Mouse (Mus musculus): Measurements from ENCODE around the gene Trim63. TPM values are rescaled to one million over a fixed set of nuclear protein-coding genes. Genes with fewer than 3 reads are reported as not detected.
A peak's percentile ranks its signal among the peaks of the same experiment; 100 is the strongest.
"Not testable (repeated sequence)": the region's sequence is repeated elsewhere in the genome, so short reads cannot be mapped to it uniquely, and the experiment has no call there.

Trim63 gene
- 0.41 and 0.56 TPM in 2 replicates for polyA plus RNA-seq (2015; fragmentation: Nextera tagmentation; extraction: Ambion mirVana)

DNA sequence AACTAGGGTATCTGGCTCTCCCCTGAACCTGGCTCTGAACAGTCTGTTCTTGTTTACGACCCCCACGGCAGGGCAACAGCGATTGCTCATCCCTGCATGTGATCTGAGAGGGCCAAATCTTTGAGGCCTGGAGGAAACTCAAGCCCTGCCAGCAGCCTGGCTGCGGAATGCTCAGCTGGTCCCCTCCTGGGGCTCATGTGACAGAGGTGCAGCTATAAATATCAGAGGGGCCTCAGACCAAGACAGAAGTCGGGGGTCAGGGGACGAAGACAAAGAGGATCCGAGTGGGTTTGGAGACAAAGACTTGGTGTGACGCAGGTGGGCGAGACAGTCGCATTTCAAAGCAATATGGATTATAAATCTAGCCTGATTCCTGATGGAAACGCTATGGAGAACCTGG is at the start of gene Trim63:
Trim63 (plus strand) TSS at position 245 of the 400 bp plus-strand sequence.
- Histone ChIP-seq H3K4me2 (no peak within 1 kb of the TSS), H3K27ac (replicated peaks) (no peak within 1 kb of the TSS), H3K4me3 (no peak within 1 kb of the TSS), H3K36me3 (no peaks in the 10 kb centered on the region), H3K9ac (no peak within 1 kb of the TSS), H3K9me3 (no peaks in the 10 kb centered on the region), H3K27me3 (no peaks in the 10 kb centered on the region), H3K4me1 (replicated peaks) (no peaks in the 10 kb centered on the region)
- no peak for ATAC-seq (ENCODE audit: low FRiP score, low read depth)
- WGBS, result 30% methylated on average over 11 of the region's 11 CpGs

DNA sequence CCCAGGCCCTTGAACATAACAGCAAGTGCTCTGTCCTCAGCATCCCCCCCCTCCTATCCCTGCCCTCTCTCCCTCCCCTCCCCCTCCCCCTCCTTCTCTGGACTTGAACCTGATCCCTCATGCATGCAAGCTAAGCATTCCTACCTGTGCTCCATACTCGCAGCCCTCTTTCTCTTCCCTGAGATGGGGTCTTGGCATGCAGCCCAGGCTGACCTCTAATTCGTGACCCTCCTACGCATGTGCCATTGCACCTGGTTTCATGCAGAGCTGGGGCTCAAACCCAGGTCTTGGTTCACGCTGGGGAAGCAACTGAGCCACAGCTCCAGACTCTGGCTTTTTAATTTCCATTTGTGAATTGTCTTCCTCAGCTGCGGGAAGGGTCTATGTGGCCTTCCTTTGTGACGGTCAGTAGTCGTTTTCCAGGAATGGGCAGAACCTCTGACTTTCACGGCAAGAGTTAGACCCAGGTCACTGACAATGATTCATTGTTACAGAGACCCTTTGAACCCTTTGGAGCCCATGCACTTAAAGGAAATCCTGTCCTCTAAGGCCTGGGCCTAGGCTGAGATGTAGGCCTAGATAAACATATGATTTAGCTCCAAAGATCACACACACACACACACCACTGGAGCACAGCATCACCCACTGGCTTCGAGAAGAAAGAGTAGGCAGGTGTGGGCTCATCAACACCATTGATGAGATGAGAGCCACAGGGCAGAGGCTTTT is 48.9 kb upstream of the Trim63 start:
- no peak for ATAC-seq (ENCODE audit: low FRiP score, low read depth)
- Histone ChIP-seq H3K4me2 (no peak overlapping the region), H3K27ac (replicated peaks) (no peak overlapping the region), H3K36me3 (no peaks in the 10 kb centered on the region), H3K9me3 (no peaks in the 10 kb centered on the region), H3K27me3 (no peaks in the 10 kb centered on the region), H3K4me1 (replicated peaks) (no peaks in the 10 kb centered on the region), H3K9ac (no peak overlapping the region), H3K4me3 (no peak overlapping the region)
- 67% methylated on average over 9 of the region's 9 CpGs for WGBS

- Histone ChIP-seq H3K9me3 (no peaks in the 10 kb centered on the region), H3K36me3 (no peaks in the 10 kb centered on the region), H3K4me1 (replicated peaks) (no peaks in the 10 kb centered on the region), H3K27me3 (no peaks in the 10 kb centered on the region), H3K4me2 (no peak overlapping the region), H3K9ac (no peak overlapping the region), H3K27ac (replicated peaks) (no peak overlapping the region), H3K4me3 (no peak overlapping the region)
- ATAC-seq (ENCODE audit: low FRiP score, low read depth), result no peak
- WGBS, result 87% methylated on average over 19 of the region's 19 CpGs
Observed at GRCm38 (mm10) chr4:134268102-134268655, 46.7 kb upstream of the Trim63 start.

DNA sequence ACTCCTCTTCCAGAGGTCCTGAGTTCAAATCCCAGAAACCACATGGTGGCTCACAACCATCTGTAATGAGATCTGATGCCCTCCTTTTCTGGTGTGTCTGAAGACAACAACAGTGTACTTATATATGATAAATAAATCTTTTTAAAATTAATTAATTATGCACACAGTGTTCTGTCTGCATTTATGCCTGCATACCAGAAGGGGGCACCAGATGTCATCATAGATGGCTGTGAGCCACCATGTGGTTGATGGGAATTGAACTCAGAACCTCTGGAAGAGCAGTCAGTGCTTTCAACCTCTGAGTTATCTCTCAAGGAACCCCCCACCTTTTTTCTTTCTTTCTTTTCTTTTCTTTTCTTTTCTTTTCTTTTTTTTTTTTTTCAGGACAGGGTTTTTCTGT is 45.3 kb upstream of the Trim63 start:
- H3K4me3 ChIP-seq; H3K9me3 ChIP-seq; H3K36me3 ChIP-seq; H3K4me1 ChIP-seq (replicated peaks); H3K27me3 ChIP-seq; H3K9ac ChIP-seq; H3K27ac ChIP-seq (replicated peaks); ATAC-seq (ENCODE audit: low FRiP score, low read depth); H3K4me2 ChIP-seq: not testable (repeated sequence)

- H3K27me3 ChIP-seq, result no peaks in the 10 kb centered on the region
- no peak for ATAC-seq (ENCODE audit: low FRiP score, low read depth)
- H3K9me3 ChIP-seq, result no peaks in the 10 kb centered on the region
- H3K4me2 ChIP-seq, result no peak overlapping the region
- no peak overlapping the region for H3K9ac ChIP-seq
- H3K4me1 ChIP-seq (replicated peaks), result no peaks in the 10 kb centered on the region
- H3K27ac ChIP-seq (replicated peaks), result no peak overlapping the region
- no peak overlapping the region for H3K4me3 ChIP-seq
- 86% methylated on average over 7 of the region's 7 CpGs for WGBS
- peaks cover 16% of the 10 kb centered on the region for H3K36me3 ChIP-seq
Observed at GRCm38 (mm10) chr4:134271979-134272378, 42.9 kb upstream of the Trim63 start.

DNA sequence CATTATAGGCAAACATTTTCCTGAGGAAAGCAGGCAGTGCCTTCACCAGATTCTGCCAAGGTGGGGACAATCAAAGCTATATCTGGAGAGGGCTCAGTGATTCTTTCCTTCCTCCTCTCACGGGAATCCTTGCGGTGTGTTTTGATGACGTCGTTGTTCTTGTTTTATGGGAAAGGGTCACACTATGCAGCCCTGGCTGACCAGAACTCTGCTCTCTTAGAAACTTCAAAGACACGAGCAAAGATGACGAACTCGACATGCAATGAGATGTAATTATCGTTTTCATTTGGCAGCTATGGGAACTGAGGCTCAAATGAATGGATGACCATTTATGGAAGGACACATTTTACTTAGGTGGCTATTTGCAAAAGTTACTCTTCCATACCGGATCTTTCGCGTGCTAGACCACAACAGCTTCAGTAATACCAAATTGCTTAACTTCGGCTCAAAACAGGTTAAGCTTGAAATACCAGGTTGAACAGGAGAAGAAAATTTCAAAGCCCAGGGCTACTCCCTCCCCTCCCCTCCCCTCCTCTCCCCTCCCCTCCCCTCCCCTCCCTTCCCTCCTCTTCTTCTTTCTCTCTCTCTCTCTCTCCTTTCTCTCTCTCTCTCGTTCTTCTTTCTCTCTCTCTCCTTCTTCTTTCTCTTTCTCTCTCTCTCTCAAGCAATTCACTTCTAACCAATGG is 42.0 kb upstream of the Trim63 start:
- WGBS, result 31% methylated on average over 13 of the region's 13 CpGs
- peak overlapping the region; percentile 33 for H3K4me2 ChIP-seq

DNA sequence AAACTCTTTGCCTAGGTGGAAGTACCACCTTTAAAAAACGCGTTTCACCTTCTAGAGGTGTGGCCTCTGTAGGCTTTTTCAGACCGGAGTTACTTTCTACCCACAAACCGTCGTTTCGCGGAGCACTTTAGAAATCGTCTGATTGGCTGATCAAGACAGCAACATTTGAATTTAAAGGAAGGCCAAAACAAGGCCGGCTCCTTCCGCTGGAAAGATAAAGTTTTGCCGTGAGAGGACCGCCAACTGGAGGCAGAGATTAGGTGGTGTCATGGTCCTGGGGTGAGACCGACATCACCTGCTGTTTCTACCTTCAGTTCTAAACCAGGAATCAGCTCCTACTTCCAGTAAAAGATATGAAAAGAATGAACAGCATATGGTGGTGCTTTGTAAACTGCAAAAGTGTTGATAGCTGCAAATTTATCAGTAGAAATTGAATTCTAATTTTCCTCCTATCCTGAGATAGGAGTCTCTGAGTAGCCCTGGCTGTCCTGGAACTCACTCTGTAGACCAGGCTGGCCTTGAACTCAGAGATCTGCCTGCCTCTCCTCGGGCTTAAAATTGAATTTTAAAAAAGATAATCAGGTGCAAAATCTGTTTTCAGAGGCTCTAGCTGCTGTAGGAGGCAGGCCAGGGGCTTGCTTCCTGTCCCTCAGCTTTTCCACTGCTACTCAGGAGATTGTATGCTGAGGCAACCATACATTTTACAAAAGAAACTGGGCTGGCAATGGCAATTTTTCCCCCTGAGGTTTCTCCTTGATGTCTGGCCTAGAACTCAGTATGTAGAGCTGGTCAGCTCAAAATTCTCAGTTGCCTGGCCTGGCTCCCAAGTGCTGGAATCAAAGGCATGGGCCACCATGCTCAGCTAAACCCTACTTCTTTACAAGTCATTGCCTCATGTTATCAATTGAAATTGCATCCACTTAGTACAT is 41.2 kb upstream of the Trim63 start:
- WGBS, result 7% methylated on average over 14 of the region's 14 CpGs
- Histone ChIP-seq H3K27me3 (no peaks in the 10 kb centered on the region), H3K9me3 (no peaks in the 10 kb centered on the region), H3K4me3 (no peak overlapping the region), H3K27ac (replicated peaks) (no peak overlapping the region), H3K4me1 (replicated peaks) (no peaks in the 10 kb centered on the region), H3K4me2 (peak overlapping the region; percentile 33), H3K36me3 (peaks cover 32% of the 10 kb centered on the region), H3K9ac (no peak overlapping the region)
- no peak for ATAC-seq (ENCODE audit: low FRiP score, low read depth)

More for the DNA sequence above, 42.0 kb upstream of the Trim63 start:
- no peaks in the 10 kb centered on the region for H3K4me1 ChIP-seq (replicated peaks)
- no peak overlapping the region for H3K4me3 ChIP-seq
- no peaks in the 10 kb centered on the region for H3K27me3 ChIP-seq
- no peaks in the 10 kb centered on the region for H3K9me3 ChIP-seq
- H3K9ac ChIP-seq, result no peak overlapping the region
- no peak for ATAC-seq (ENCODE audit: low FRiP score, low read depth)
- no peak overlapping the region for H3K27ac ChIP-seq (replicated peaks)
- peaks cover 25% of the 10 kb centered on the region for H3K36me3 ChIP-seq

- Histone ChIP-seq H3K36me3 (peaks cover 36% of the 10 kb centered on the region), H3K9ac (no peak overlapping the region)
Observed at GRCm38 (mm10) chr4:134284942-134285341, 30.0 kb upstream of the Trim63 start.

GRCm38 (mm10) chr4:134286226-134287167 is 28.4 kb upstream of the Trim63 start:
- H3K4me2 ChIP-seq, result peak overlapping the region; percentile 94
- peak overlapping the region; percentile 97 for H3K9ac ChIP-seq
- 2% methylated on average over 59 of the region's 59 CpGs for WGBS
- H3K36me3 ChIP-seq, result peaks cover 24% of the 10 kb centered on the region
- ATAC-seq (ENCODE audit: low FRiP score, low read depth), result peak; percentile 16
- no peaks in the 10 kb centered on the region for H3K9me3 ChIP-seq
- H3K4me3 ChIP-seq, result peak overlapping the region; percentile 100
- H3K27me3 ChIP-seq, result no peaks in the 10 kb centered on the region
- peak overlapping the region; percentile 100 for H3K27ac ChIP-seq (replicated peaks)
- H3K4me1 ChIP-seq (replicated peaks), result peaks cover 24% of the 10 kb centered on the region

More at GRCm38 (mm10) chr4:134284942-134285341, 30.0 kb upstream of the Trim63 start:
- 98% methylated on average over 2 of the region's 2 CpGs for WGBS
- peaks cover 24% of the 10 kb centered on the region for H3K4me1 ChIP-seq (replicated peaks)
- H3K27me3 ChIP-seq, result no peaks in the 10 kb centered on the region
- no peak overlapping the region for H3K27ac ChIP-seq (replicated peaks)
- no peaks in the 10 kb centered on the region for H3K9me3 ChIP-seq
- no peak overlapping the region for H3K4me2 ChIP-seq
- no peak overlapping the region for H3K4me3 ChIP-seq
- ATAC-seq (ENCODE audit: low FRiP score, low read depth), result no peak

GRCm38 (mm10) chr4:134287168-134287564 is 27.8 kb upstream of the Trim63 start:
- peak overlapping the region; percentile 94 for H3K4me2 ChIP-seq
- H3K36me3 ChIP-seq, result peaks cover 18% of the 10 kb centered on the region
- no peaks in the 10 kb centered on the region for H3K9me3 ChIP-seq
- peak overlapping the region; percentile 100 for H3K4me3 ChIP-seq
- WGBS, result under 1% methylated on average over 52 of the region's 59 CpGs
- ATAC-seq (ENCODE audit: low FRiP score, low read depth), result peak; percentile 96
- H3K27me3 ChIP-seq, result no peaks in the 10 kb centered on the region
- H3K4me1 ChIP-seq (replicated peaks), result peaks cover 24% of the 10 kb centered on the region
- H3K27ac ChIP-seq (replicated peaks), result peak overlapping the region; percentile 100
- H3K9ac ChIP-seq, result peak overlapping the region; percentile 98

DNA sequence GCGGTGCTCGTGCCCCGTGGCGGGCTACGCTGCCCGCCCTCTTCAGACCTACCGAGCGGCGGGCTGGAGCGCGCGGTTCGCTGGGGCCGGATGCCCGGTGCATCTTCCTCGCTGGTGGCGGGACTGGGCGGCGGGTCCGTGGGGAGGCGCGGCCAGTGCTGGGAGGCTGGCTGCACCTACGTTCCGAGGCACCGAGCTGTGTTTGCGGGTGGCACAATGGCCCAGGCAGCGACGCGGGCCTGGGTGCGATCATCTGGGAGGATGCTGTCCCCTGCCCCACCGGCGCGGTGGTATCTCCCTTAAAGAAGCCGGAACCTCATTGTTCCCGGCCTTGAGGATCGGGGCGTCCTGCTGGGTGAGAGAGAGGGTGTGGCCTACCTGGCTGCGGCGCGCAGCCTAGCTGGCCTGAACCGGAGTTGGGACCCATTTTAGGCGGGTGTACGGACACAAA is 27.3 kb upstream of the Trim63 start, which contains the start of gene Pdik1l:
Pdik1l (minus strand) TSS at position 321 of the 451 bp plus-strand sequence.
- Histone ChIP-seq H3K9me3 (no peaks in the 10 kb centered on the region), H3K27me3 (no peaks in the 10 kb centered on the region), H3K36me3 (peaks cover 14% of the 10 kb centered on the region), H3K4me1 (replicated peaks) (peaks cover 24% of the 10 kb centered on the region), H3K4me2 (peak within 1 kb of the TSS; percentile 94), H3K4me3 (peak within 1 kb of the TSS; percentile 100), H3K9ac (peak within 1 kb of the TSS; percentile 98), H3K27ac (replicated peaks) (peak within 1 kb of the TSS; percentile 100)
- WGBS, result 0% methylated on average over 37 of the region's 43 CpGs
- peak; percentile 76 for ATAC-seq (ENCODE audit: low FRiP score, low read depth)

Measured in hindbrain, embryonic 15.5 days (tissue).